Mouse (Mus musculus): ENCODE measurements around the gene Pam16.

- TF ChIP-seq CTCF (IDR thresholded peaks at IDR 0.05; ENCODE audit: borderline replicate concordance, insufficient read depth, low read depth, low read length) (no peak), POLR2A (IDR thresholded peaks at IDR 0.05; ENCODE audit: borderline replicate concordance, insufficient read depth, low read length) (no peak)
Observed at GRCm38 (mm10) chr16:4646831-4647230, 22.0 kb upstream of the Pam16 start.

All from cerebellum, adult 2 months (tissue).